Mouse (Mus musculus): ENCODE results near the gene Myzap.

DNA sequence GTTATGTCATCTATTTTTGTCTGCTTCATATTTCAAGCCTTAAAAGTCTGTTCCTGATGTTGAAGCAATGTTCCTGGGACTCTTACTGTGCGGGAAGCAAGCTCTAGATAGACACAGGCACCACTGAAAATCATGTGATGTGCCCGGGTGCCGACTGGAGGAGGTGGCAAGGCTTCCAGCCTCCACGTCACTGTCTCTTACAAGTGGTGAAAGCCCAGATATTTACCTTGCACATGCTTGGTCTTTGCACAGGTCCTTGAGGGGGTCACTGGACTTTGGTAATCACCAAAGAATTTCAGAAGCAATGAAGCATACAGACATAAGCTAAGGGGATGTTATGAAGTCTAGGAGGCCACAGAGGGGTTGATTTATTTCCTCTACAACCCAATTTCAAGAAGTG is 29.8 kb upstream of the Myzap start:
- TF ChIP-seq GATA1 (IDR thresholded peaks at IDR 0.05; ENCODE audit: borderline replicate concordance, low read length) (no peak), FLI1 (IDR thresholded peaks at IDR 0.05; ENCODE audit: low read length) (no peak)
